Mouse (Mus musculus): ENCODE data around the gene Stk10.

DNA sequence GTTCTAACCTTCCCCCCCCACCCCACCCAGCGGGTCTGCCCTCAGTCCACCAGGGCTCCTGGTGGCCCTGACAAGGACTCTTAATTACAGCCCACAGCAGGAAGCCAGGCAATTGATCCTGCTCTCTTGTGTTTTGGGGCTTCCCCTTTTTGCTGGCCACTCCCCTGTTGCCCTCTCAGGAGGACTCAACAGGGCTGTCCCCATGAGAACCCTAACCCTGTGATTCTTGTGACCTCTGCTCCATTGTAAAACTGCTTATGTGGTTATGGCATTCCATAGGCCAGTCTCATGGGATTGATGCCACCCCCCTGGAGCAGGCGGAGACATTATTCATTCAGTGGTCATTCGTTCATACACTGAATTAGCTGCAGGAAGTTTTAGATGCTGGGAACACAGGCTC is 30.6 kb downstream of the Stk10 start:
- no peak for TF ChIP-seq CTCF (IDR thresholded peaks at IDR 0.05; ENCODE audit: low read depth, low read length)
- TF ChIP-seq POLR2AphosphoS5 (IDR thresholded peaks at IDR 0.05; ENCODE audit: insufficient replicate concordance, low read depth, low read length), result no peak
- no peak for TF ChIP-seq GATA1 (IDR thresholded peaks at IDR 0.05; ENCODE audit: borderline replicate concordance, low read length)

All from G1E (cell line).